Mouse (Mus musculus) adrenal gland, adult 2 months (tissue): Measurements from ENCODE around the gene Gdf2. TPM values are rescaled to one million over a fixed set of nuclear protein-coding genes. Genes with fewer than 3 reads are reported as not detected.

ENCODE experiments used
- DNase-seq: peaks from one replicate; pipeline ENCODE4 v3.0.0; 2021
- polyA plus RNA-seq: library from polyadenylated mRNA; depleted of rRNA; stranded (reverse); fragments of >200 nt; gene quantifications from 2 replicates; pipeline ENCODE4 v1.2.3, GENCODE M21; 2012; rRNA removed
- total RNA-seq, 2 experiments: library from RNA; stranded (reverse); gene quantifications; 2 replicates each; pipeline ENCODE4 v1.2.3; 2021

Gene Gdf2
- total and polyA plus RNA-seq, 3 experiments = not detected

- no peak for DNase-seq
These were observed 15.2 kb downstream of the Gdf2 start for GRCm38 (mm10) chr14:33956055-33956454.

DNA sequence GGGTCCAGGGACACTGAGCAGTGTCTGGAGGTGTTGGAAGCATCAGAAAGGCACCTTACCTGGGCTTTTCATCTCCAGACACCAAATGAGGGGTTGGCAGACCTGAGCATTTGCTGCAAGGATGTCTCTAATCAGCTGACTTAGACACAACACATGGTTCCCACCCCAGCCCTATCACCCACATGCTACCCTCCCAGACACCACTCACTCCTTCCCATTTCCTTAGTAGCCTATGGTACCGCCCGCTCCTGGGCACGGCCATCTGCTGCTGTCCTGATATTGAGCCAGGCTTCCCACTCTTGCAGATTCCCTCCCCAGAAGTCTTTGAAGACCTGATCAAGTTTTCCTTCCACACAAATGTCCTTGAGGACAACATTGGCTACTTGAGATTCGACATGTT, 17.3 kb downstream of the Gdf2 start:
- no peak for DNase-seq

- DNase-seq = no peak
These were observed 18.0 kb downstream of the Gdf2 start for GRCm38 (mm10) chr14:33958841-33959240.

DNA sequence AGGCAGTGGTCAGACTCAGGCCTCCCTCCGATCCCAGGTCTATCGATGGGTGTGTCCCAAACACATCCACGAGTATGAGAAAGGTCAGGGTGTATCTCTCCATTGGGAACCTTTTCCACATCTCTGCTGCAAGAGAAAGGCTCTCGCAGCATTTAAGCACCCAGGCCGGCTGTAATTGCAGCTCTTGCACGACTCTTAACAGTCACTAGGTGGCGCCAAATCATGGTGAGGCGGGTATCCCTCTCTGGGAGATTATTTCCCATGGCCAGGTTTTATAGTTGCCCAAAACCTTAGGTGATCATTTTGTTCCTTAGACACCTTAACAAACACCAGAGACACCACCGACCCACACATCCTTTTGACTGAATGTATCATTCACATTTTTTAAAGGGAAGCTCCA, 18.5 kb downstream of the Gdf2 start:
- DNase-seq = peak; percentile 46

GRCm38 (mm10) chr14:33965675-33966074, 24.8 kb downstream of the Gdf2 start:
- DNase-seq = no peak

GRCm38 (mm10) chr14:33972679-33973078, 31.8 kb downstream of the Gdf2 start:
- DNase-seq = peak; percentile 14

- no peak for DNase-seq
These were observed 33.9 kb downstream of the Gdf2 start for GRCm38 (mm10) chr14:33974752-33975151.

GRCm38 (mm10) chr14:33977748-33978147, 36.9 kb downstream of the Gdf2 start:
- DNase-seq = no peak

- no peak for DNase-seq
These were observed 37.8 kb downstream of the Gdf2 start, which contains the start of gene Zfp488 for GRCm38 (mm10) chr14:33978604-33979059. TSS of gene Zfp488 (minus strand) at chr14:33978764.

DNA sequence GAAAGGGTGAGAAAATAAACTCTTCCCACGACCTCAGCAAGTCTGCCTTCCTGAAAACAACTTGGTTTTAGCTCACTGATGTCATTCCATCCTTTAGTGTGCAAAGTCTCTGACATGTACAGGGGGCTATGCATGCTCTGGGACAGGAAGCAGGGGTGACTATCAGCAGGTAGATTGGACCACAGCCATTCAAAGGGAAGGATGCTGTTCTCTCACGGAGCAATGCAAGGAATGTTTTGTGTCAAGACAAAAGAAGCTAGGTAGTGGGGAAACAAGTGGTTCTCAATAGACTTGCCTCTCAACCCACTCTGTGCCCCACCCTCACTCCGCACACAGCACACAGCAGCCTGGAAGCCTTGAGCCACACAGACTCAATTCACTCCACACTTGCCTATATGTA, 48.4 kb downstream of the Gdf2 start:
- no peak for DNase-seq

DNA sequence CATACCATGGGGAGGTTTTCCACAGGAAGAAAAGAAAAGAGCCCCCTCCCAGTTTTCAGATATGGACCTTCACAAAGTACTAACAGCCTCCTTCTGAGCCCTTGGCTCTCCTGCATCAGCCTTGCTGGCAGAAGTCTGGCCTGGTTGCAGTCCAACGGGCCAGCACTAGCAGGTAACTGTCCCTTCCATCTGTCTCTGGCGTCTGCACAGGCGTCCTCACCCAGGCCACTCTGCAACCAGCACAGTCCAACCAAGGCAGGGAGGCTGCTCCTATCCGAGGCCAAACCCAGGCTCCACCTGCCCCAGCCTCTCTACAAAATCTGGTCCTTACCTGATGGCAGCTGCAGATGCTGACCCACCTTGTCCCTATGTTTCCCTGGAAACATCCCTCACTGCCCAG, 51.1 kb downstream of the Gdf2 start:
- no peak for DNase-seq

DNA sequence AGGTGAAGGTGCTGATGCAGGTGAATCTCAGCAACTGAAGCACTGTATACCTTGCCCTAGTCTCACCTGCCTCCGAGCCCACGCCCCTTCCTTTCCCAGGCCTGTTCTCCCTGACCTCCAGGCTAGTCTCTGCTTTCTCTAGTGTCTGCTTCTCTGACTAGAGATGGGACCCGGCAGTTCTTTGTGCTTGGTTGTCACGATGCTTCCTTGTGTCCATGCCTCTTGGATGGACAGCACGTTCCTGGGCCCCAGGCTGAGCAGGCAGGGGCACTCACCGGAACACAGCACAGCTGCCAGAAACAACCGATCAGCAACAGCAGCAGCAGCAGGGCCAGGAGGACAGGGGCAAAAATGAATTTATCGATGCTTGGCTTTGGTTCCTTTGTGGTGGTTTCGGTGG, 52.2 kb downstream of the Gdf2 start:
- DNase-seq = no peak

DNA sequence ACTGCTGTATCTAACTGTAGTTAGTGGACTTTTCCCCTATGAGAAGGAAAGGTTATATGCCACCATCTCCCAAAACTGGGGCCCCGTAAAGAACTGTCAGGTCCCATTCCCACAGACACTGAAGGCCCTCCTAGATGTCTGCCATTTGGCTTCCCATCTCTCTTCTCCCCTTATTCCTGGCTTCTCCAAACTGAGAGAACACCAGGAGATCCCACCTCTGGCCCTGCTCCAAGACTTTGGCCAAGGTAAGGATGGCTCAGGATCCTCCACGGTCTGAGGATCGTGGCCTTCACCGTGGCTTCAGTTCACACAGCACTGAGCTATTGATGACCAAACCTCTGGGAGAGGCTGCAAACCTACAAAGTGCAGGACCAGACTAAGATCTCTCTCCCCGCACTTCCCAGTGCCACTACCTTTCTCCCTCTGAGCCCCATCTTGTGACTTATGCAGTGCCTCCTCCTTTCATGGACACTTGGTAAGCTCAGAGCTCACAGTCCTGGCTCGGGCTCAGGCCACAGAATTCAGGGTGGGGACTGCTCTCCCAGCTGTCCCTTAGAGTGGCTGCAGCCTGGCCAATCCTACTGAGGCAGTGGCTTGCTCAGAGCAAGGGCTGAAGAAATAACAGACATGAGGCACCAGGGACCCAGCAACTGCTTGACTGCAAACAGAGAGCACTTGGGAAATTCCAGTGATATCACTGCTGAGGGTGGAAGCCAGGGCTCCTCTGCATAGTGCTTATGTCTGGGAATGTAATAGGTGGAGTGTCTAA, 52.9 kb downstream of the Gdf2 start:
- DNase-seq = no peak

Other genes starting within 250 kb of the Gdf2 start
- 10 to 100 TPM; 11.2 to 24.6 TPM for gene Gdf10, start 17.5 kb upstream of the Gdf2 start, total RNA-seq
- 50.5 and 52.1 TPM in 2 replicates for gene Gdf10, start 17.5 kb upstream of the Gdf2 start, polyA plus RNA-seq
- not detected for gene Rbp3, start 13.0 kb downstream of the Gdf2 start, total RNA-seq
- gene Rbp3, start 13.0 kb downstream of the Gdf2 start, polyA plus RNA-seq = not detected in 2 replicates
- under 1 TPM in 1 of 2 experiments, not detected in 1; 0.07 TPM for gene Zfp488, start 37.7 kb downstream of the Gdf2 start, total RNA-seq
- 0.02 TPM in 1 of 2 replicates, not detected in the other for gene Zfp488, start 37.7 kb downstream of the Gdf2 start, polyA plus RNA-seq
- gene Gm30083, start 74.1 kb downstream of the Gdf2 start, total RNA-seq = not detected
- gene Gm30083, start 74.1 kb downstream of the Gdf2 start, polyA plus RNA-seq = not detected in 2 replicates
- gene Gm5460, start 75.7 kb downstream of the Gdf2 start, total RNA-seq = under 1 TPM; 0.14 to 0.24 TPM
- gene Gm5460, start 75.7 kb downstream of the Gdf2 start, polyA plus RNA-seq = 0.36 and 0.47 TPM in 2 replicates
- gene Antxrl, start 111.7 kb downstream of the Gdf2 start, total RNA-seq = not detected
- not detected in 2 replicates for gene Antxrl, start 111.7 kb downstream of the Gdf2 start, polyA plus RNA-seq
- gene Anxa8, start 144.9 kb downstream of the Gdf2 start, total RNA-seq = 1 to 10 TPM; 3.6 to 5.9 TPM
- gene Anxa8, start 144.9 kb downstream of the Gdf2 start, polyA plus RNA-seq = 0.74 and 1.2 TPM in 2 replicates
- not detected for gene A630023A22Rik, start 161.7 kb downstream of the Gdf2 start, total RNA-seq
- gene A630023A22Rik, start 161.7 kb downstream of the Gdf2 start, polyA plus RNA-seq = not detected in 2 replicates
- gene Npy4r, start 211.4 kb downstream of the Gdf2 start, total RNA-seq = under 1 TPM; 0.09 to 0.10 TPM
- gene Npy4r, start 211.4 kb downstream of the Gdf2 start, polyA plus RNA-seq = 0.02 and 0.15 TPM in 2 replicates